Mouse (Mus musculus) gastrocnemius, postnatal 4 days (tissue): ENCODE results near the gene Clic3. TPM values are rescaled to one million over a fixed set of nuclear protein-coding genes. Genes with fewer than 3 reads are reported as not detected.

Source experiments
- DNase-seq, 2 experiments: peaks; one replicate each; pipeline ENCODE4 v3.0.0; 2021 to 2022; ENCODE audit warnings: low spot score in 2 of 2, mixed read lengths in 2 of 2
- total RNA-seq, 2 experiments: library from RNA; stranded (reverse); gene quantifications; 2 replicates each; pipeline ENCODE4 v1.2.3; 2021

Gene Clic3
- total RNA-seq, 2 experiments from 2014 or later: 0.34 TPM; not detected in 1

GRCm38 (mm10) chr2:25441067-25441466 is 15.6 kb upstream of the Clic3 start:
- DNase-seq: no peak

GRCm38 (mm10) chr2:25442682-25443081 is 14.0 kb upstream of the Clic3 start:
- no peak for DNase-seq

GRCm38 (mm10) chr2:25450853-25451647 is 5.6 kb upstream of the Clic3 start:
- DNase-seq: no peak

GRCm38 (mm10) chr2:25452951-25453350 is 3.7 kb upstream of the Clic3 start:
- no peak for DNase-seq

DNA sequence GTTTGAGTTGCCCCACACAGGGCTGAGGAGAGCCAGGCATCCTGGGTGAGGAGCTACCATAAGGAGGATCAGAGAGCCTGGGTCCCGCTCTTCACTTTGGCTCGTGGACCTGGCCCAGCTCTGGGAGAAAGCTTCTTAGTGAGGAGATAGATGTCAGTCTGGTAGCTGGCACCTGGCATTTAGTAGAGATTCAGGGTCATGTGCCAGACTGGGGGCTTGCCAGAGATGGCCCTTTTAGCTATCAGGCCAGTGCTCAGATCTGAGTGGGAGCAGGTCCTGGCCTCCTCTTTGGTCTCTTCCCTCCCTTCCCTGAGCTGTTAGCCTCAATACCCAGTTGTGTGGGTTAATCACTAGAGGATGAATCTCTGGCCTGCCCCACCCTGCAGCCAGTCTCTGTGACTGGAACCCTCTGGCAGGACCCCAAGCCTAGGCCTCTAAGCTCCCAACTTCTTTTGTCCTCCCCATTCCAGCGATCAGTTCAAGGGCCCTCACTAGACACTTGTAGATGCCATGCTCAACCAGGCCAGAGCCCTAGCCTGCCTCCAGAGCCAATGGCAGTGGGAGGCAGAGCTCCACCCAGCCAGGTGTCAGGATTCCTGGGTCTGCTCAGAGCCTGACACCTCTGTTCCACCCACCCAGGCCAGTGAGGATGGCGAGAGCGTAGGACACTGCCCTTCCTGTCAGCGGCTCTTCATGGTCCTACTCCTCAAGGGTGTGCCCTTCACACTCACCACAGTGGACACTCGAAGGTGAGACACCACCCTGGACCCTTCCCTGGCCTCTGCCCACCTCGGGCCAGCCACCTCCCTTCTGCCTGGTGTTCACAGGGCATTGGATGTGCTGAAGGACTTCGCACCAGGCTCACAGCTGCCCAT is 621 bp downstream of the Clic3 start:
- no peak for DNase-seq

GRCm38 (mm10) chr2:25458911-25459310 is 2.3 kb downstream of the Clic3 start:
- peak; percentile 59 to 71 for DNase-seq

DNA sequence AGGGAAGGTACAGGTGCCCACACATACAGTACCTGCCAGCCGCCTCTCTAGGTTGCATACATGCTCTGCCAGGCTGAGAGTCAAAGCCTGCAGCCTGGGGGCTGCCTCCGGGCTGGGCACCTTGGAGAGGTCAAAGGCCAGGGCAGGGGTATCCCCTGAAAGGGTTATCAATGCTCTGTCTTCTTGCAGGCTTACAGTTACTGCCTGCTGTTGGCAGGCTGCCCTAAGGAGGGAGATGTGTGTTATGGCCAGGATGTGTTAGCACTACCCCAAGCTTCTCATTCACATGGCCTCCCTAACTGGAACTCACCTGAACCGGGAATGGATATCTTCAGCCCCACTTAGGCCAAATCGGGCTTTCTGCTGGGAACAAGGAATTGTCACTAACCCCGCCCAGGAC is 3.5 kb downstream of the Clic3 start:
- DNase-seq: no peak

DNA sequence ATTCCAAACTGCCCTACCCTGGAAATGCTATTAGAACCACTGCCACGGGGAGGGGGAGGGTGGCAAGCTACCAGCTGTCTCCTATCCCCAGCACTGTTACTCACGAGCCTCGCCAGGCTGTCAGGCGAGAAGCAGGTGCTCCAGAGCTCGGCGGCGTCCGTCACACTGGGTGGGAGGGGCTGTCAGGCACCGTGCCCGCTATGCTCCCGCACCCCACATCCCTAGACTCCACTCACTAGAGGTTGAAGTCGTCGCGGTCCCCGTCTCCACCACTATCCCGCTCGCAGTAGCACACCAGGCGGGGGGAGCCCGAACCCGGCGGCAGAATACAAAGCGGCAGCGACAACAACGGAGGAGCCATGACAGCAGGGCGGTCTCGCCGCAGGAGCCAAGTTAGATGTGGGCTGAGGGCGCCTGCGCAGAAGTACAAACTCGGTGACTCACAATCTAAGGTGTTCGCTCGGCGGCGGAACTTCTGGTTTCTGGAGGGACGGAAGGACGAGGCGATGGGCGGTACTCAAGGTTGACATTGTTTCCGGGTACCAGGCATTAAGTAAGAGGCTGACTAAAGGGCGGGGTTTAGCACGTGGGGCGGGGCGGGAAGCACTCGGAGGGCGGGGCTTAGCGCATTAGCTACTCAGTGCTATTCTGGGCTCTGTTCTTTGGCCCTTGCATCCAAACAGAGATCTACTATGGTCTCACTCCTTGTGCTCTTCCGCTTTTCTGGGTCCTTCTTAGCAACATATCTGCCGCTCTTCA is 4.1 kb downstream of the Clic3 start, which contains the start of gene Paxx:
TSS of gene Paxx (minus strand) at position 544 of the 759 bp plus-strand sequence.
- peak; percentile 79 to 91 for DNase-seq

- DNase-seq: no peak
These were observed 4.8 kb downstream of the Clic3 start for GRCm38 (mm10) chr2:25461407-25461806.

DNA sequence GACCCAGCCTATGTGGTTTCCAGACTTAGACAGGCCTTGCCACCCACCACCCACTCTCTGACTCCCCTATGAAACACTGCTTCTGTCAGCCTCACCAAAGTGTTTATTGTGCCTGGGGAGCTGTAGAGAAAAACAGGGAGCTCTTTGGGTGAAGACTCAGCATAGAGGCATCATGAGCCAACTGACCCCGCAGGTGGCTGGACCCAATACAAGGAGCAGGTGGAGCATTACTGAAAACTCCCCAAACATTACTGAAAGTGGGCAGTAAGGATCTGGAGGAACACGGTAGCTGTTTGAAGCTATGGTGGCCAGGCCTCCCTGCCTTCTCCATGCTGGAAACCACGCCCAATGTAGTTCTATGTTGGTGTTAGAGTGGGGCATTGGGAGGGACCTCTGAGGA is 7.0 kb downstream of the Clic3 start:
- no peak for DNase-seq

GRCm38 (mm10) chr2:25465256-25465655 is 8.6 kb downstream of the Clic3 start:
- DNase-seq: no peak

DNA sequence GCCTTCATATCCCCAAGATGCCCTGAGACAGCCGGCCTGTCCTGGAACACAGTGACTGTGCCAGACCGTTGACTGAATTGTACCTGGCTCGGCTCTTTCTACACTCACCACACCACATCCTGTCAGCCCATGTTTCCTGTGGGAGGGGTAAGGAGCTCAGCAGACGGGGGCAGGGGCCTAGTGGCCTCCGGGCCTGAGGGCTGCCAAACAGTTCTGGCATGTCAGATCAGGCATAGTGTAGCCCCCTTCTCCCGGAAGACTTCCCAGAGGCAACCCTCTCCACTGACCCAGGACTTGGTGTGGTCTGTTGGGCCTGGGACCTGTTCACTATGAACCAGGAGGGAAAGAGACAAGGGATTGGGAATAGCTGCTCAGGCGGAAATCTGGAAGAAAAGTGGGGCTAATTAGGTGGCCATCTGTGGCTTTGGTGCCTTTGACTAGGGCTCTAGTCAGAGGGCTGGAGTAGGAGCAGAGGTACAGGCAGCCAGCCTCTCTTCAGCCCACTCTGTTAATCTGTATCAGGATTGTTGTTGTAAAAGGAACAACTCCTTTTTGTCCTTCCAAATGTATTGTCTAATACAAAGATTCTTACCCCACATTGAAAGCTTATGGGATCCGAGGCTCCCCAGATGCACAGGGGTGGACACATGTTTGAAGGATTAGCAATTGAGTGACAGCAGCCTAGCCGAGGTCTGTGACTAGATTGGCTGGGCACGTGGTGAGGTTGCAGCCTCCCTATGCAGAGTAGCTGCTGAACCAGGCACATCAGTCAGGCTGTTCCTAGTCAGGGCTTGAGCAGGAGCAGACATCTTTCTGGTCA is 9.4 kb downstream of the Clic3 start:
- DNase-seq: no peak

DNA sequence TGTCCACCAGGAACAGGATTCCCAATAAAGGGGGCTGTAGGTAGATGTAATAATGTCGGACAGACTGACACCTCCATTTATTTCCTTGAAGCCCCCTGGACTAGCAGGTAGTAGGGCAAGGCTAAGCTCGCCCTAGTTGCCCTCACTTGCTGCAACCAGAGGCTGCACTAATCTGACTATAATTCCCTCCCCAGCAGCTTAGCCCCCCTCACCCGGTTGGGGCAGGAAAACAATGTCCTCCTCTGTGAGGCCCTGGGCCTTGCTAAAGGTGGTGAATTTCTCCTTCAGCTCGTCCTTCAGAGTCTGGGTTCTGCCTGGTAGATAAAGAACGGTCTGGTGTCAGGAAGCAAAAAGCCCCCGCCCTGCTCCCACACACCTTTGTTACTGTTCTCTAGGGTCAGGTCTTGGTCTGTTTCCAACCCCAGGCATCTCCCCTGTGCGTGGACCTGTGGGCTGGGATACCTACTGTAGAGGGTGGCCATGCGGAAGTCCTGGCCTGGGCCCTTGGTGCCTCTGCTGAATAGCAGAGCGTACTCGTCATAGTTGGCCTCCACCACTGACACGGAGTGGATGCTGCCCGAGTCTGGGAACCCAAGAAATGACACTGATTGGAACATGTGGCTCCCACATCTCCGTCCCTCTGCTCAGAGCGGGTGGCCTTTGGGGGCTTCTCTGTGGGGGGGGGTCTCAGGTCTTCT is 11.1 kb downstream of the Clic3 start:
- no peak for DNase-seq

GRCm38 (mm10) chr2:25468962-25469915 is 12.6 kb downstream of the Clic3 start:
- no peak for DNase-seq

DNA sequence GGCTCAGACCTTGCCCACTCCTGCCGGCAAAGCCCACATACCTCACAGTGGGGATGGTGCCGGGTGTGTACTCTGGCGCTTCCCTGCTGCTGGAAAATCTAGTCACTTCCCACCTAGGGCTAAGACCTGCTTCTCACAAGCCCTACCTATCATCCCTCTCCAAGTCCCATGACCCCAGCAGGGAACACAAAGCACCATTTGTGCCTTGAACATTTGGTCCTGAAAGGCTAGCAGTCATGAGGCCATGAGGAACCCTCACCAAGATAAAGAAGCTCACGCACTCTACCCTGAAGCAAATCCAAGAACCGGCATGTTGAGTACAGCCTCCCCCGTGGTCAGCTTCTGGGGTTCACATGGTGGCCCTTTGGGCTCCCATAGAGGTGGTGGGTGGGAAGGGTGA is 13.3 kb downstream of the Clic3 start, which contains the start of gene Ptgds:
TSS of gene Ptgds (minus strand) at position 78 of the 400 bp plus-strand sequence.
- no peak for DNase-seq

- no peak for DNase-seq
These were observed 15.9 kb downstream of the Clic3 start for GRCm38 (mm10) chr2:25472550-25472949.

DNA sequence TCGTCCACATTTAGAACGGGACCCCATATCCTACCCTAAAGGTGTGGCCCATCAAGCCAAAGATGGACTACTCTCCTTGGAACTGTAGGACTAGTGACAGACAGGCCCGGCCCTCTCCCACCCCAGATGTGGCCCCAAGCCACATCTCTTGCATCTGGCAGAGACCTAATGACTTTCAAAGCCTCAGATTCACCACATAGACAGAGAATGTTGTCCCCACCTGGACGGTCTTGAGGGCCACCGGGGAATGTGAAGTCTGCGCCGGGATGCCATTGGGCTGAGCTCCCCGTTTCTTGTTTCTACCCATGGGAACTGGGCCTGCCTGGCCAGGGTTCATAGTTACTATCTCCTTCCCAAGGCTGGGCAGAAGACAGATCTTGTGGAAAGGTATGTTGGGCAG is 20.9 kb downstream of the Clic3 start:
- DNase-seq: no peak

- no peak for DNase-seq
These were observed 21.5 kb downstream of the Clic3 start for GRCm38 (mm10) chr2:25477967-25478675.
